Mouse (Mus musculus): Measurements from ENCODE around the gene D430019H16Rik. TPM values are rescaled to one million over a fixed set of nuclear protein-coding genes. Genes with fewer than 3 reads are reported as not detected.
A peak's percentile ranks its signal among the peaks of the same experiment; 100 is the strongest.

The D430019H16Rik gene
- 1.1 and 1.3 TPM in 2 replicates for polyA plus RNA-seq (2015; fragmentation: Nextera tagmentation; extraction: Ambion mirVana)

- H3K9ac ChIP-seq = peak within 1 kb of the TSS; percentile 60
- under 1% methylated on average over 38 of the region's 38 CpGs for WGBS
- ATAC-seq (ENCODE audit: borderline replicate concordance, extremely low read depth, low FRiP score, low TSS enrichment) = peak; percentile 95
- no peaks in the 10 kb centered on the region for H3K27me3 ChIP-seq
- peak within 1 kb of the TSS; percentile 96 for H3K4me2 ChIP-seq
- H3K27ac ChIP-seq = peak within 1 kb of the TSS; percentile 57
- H3K4me1 ChIP-seq = peaks cover 25% of the 10 kb centered on the region
- H3K4me3 ChIP-seq = peak within 1 kb of the TSS; percentile 64
- H3K9me3 ChIP-seq = no peaks in the 10 kb centered on the region
- H3K36me3 ChIP-seq = no peaks in the 10 kb centered on the region
Measured at GRCm38 (mm10) chr12:105453670-105454257, at the start of gene D430019H16Rik. Gene D430019H16Rik, plus strand, starts transcription at chr12:105453856.

GRCm38 (mm10) chr12:105406008-105406407 is 47.6 kb upstream of the D430019H16Rik start:
- 52% methylated on average over 6 of the region's 6 CpGs for WGBS
- Histone ChIP-seq H3K9me3 (no peaks in the 10 kb centered on the region), H3K4me2 (no peak overlapping the region), H3K27me3 (no peaks in the 10 kb centered on the region), H3K4me3 (no peak overlapping the region), H3K4me1 (no peaks in the 10 kb centered on the region), H3K9ac (no peak overlapping the region), H3K27ac (no peak overlapping the region), H3K36me3 (no peaks in the 10 kb centered on the region)
- ATAC-seq (ENCODE audit: borderline replicate concordance, extremely low read depth, low FRiP score, low TSS enrichment) = no peak

GRCm38 (mm10) chr12:105413909-105414308 is 39.7 kb upstream of the D430019H16Rik start:
- H3K4me1 ChIP-seq = no peaks in the 10 kb centered on the region
- no peak for ATAC-seq (ENCODE audit: borderline replicate concordance, extremely low read depth, low FRiP score, low TSS enrichment)
- no peak overlapping the region for H3K9ac ChIP-seq
- no peak overlapping the region for H3K27ac ChIP-seq
- H3K27me3 ChIP-seq = no peaks in the 10 kb centered on the region
- 80% methylated on average over 8 of the region's 8 CpGs for WGBS
- H3K4me2 ChIP-seq = no peak overlapping the region
- no peak overlapping the region for H3K4me3 ChIP-seq
- H3K36me3 ChIP-seq = no peaks in the 10 kb centered on the region
- no peaks in the 10 kb centered on the region for H3K9me3 ChIP-seq

GRCm38 (mm10) chr12:105420476-105420875 is 33.2 kb upstream of the D430019H16Rik start:
- H3K4me1 ChIP-seq = no peaks in the 10 kb centered on the region
- H3K9me3 ChIP-seq = no peaks in the 10 kb centered on the region
- ATAC-seq (ENCODE audit: borderline replicate concordance, extremely low read depth, low FRiP score, low TSS enrichment) = no peak
- no peak overlapping the region for H3K4me3 ChIP-seq
- WGBS = 21% methylated on average over 6 of the region's 6 CpGs
- no peak overlapping the region for H3K4me2 ChIP-seq
- H3K36me3 ChIP-seq = no peaks in the 10 kb centered on the region
- no peaks in the 10 kb centered on the region for H3K27me3 ChIP-seq
- no peak overlapping the region for H3K9ac ChIP-seq
- no peak overlapping the region for H3K27ac ChIP-seq

GRCm38 (mm10) chr12:105426541-105426940 is 27.1 kb upstream of the D430019H16Rik start:
- Histone ChIP-seq H3K9ac (no peak overlapping the region), H3K27me3 (peaks cover 4% of the 10 kb centered on the region; the same call in 1 of the 2 replicates), H3K36me3 (no peaks in the 10 kb centered on the region), H3K4me3 (no peak overlapping the region), H3K9me3 (no peaks in the 10 kb centered on the region), H3K27ac (no peak overlapping the region), H3K4me1 (no peaks in the 10 kb centered on the region; the same call in 1 of the 2 replicates), H3K4me2 (no peak overlapping the region)
- ATAC-seq (ENCODE audit: borderline replicate concordance, extremely low read depth, low FRiP score, low TSS enrichment) = no peak
- WGBS = 59% methylated on average over 7 of the region's 7 CpGs

GRCm38 (mm10) chr12:105427039-105427757 is 26.5 kb upstream of the D430019H16Rik start:
- H3K27me3 ChIP-seq = peaks cover 4% of the 10 kb centered on the region; the same call in 1 of the 2 replicates
- peak overlapping the region; percentile 25; the same call in 1 of the 2 replicates for H3K4me2 ChIP-seq
- ATAC-seq (ENCODE audit: borderline replicate concordance, extremely low read depth, low FRiP score, low TSS enrichment) = peak; percentile 72; the same call in 1 of the 2 replicates
- no peaks in the 10 kb centered on the region for H3K9me3 ChIP-seq
- H3K9ac ChIP-seq = no peak overlapping the region
- no peaks in the 10 kb centered on the region; the same call in 1 of the 2 replicates for H3K4me1 ChIP-seq
- H3K27ac ChIP-seq = no peak overlapping the region
- WGBS = 23% methylated on average over 10 of the region's 10 CpGs
- H3K36me3 ChIP-seq = no peaks in the 10 kb centered on the region
- H3K4me3 ChIP-seq = no peak overlapping the region

GRCm38 (mm10) chr12:105431872-105432271 is 21.8 kb upstream of the D430019H16Rik start:
- Histone ChIP-seq H3K36me3 (no peaks in the 10 kb centered on the region), H3K27ac (no peak overlapping the region), H3K9ac (no peak overlapping the region), H3K4me2 (no peak overlapping the region), H3K9me3 (no peaks in the 10 kb centered on the region), H3K27me3 (no peaks in the 10 kb centered on the region; the same call in 1 of the 2 replicates), H3K4me3 (no peak overlapping the region), H3K4me1 (no peaks in the 10 kb centered on the region; the same call in 1 of the 2 replicates)
- no peak for ATAC-seq (ENCODE audit: borderline replicate concordance, extremely low read depth, low FRiP score, low TSS enrichment)
- 33% methylated on average over 3 of the region's 3 CpGs for WGBS

- Histone ChIP-seq H3K27ac (no peak overlapping the region), H3K4me2 (no peak overlapping the region), H3K4me3 (no peak overlapping the region), H3K36me3 (no peaks in the 10 kb centered on the region), H3K9me3 (no peaks in the 10 kb centered on the region), H3K27me3 (no peaks in the 10 kb centered on the region; the same call in 1 of the 2 replicates), H3K9ac (no peak overlapping the region), H3K4me1 (no peaks in the 10 kb centered on the region)
- WGBS = 43% methylated on average over 3 of the region's 3 CpGs
- ATAC-seq (ENCODE audit: borderline replicate concordance, extremely low read depth, low FRiP score, low TSS enrichment) = no peak
Measured at GRCm38 (mm10) chr12:105432807-105433206, 20.8 kb upstream of the D430019H16Rik start.

GRCm38 (mm10) chr12:105438259-105438658 is 15.4 kb upstream of the D430019H16Rik start:
- no peaks in the 10 kb centered on the region for H3K27me3 ChIP-seq
- 22% methylated on average over 5 of the region's 5 CpGs for WGBS
- no peaks in the 10 kb centered on the region for H3K36me3 ChIP-seq
- H3K9me3 ChIP-seq = no peaks in the 10 kb centered on the region
- 0 out of 2 replicates have a peak overlapping the region, but pooled peaks have one; percentile 22 for H3K27ac ChIP-seq
- H3K4me3 ChIP-seq = no peak overlapping the region
- no peak for ATAC-seq (ENCODE audit: borderline replicate concordance, extremely low read depth, low FRiP score, low TSS enrichment)
- H3K9ac ChIP-seq = no peak overlapping the region
- no peak overlapping the region for H3K4me2 ChIP-seq
- no peaks in the 10 kb centered on the region for H3K4me1 ChIP-seq

GRCm38 (mm10) chr12:105439976-105440375 is 13.7 kb upstream of the D430019H16Rik start:
- Histone ChIP-seq H3K4me3 (no peak overlapping the region), H3K4me2 (no peak overlapping the region), H3K27me3 (no peaks in the 10 kb centered on the region), H3K36me3 (no peaks in the 10 kb centered on the region), H3K27ac (no peak overlapping the region), H3K4me1 (no peaks in the 10 kb centered on the region), H3K9me3 (no peaks in the 10 kb centered on the region), H3K9ac (no peak overlapping the region)
- 67% methylated on average over 6 of the region's 6 CpGs for WGBS
- no peak for ATAC-seq (ENCODE audit: borderline replicate concordance, extremely low read depth, low FRiP score, low TSS enrichment)

- Histone ChIP-seq H3K4me3 (no peak overlapping the region), H3K4me2 (no peak overlapping the region), H3K36me3 (no peaks in the 10 kb centered on the region), H3K9me3 (no peaks in the 10 kb centered on the region), H3K4me1 (no peaks in the 10 kb centered on the region), H3K27me3 (no peaks in the 10 kb centered on the region), H3K27ac (no peak overlapping the region), H3K9ac (no peak overlapping the region)
- WGBS = 57% methylated on average over 5 of the region's 5 CpGs
- no peak for ATAC-seq (ENCODE audit: borderline replicate concordance, extremely low read depth, low FRiP score, low TSS enrichment)
Measured at GRCm38 (mm10) chr12:105443569-105443968, 10.1 kb upstream of the D430019H16Rik start.

GRCm38 (mm10) chr12:105445767-105446166 is 7.9 kb upstream of the D430019H16Rik start:
- H3K36me3 ChIP-seq = no peaks in the 10 kb centered on the region
- H3K27me3 ChIP-seq = no peaks in the 10 kb centered on the region
- H3K9ac ChIP-seq = no peak overlapping the region
- H3K9me3 ChIP-seq = no peaks in the 10 kb centered on the region
- no peak overlapping the region for H3K4me3 ChIP-seq
- no peak overlapping the region for H3K4me2 ChIP-seq
- H3K27ac ChIP-seq = no peak overlapping the region
- no peak for ATAC-seq (ENCODE audit: borderline replicate concordance, extremely low read depth, low FRiP score, low TSS enrichment)
- H3K4me1 ChIP-seq = no peaks in the 10 kb centered on the region
- WGBS = 63% methylated on average over 6 of the region's 6 CpGs

All from lung, embryonic 15.5 days (tissue).